Mouse (Mus musculus) G1E-ER4 (cell line): ENCODE results near the gene Atp1b4. TPM values are rescaled to one million over a fixed set of nuclear protein-coding genes. Genes with fewer than 3 reads are reported as not detected.

Experiments
- GATA1 ChIP-seq: IDR thresholded peaks from one replicate; pipeline ENCODE4 v1.8.0; 2012; ENCODE audit warnings: low read length, inconsistent platforms
- polyA plus RNA-seq: library from polyadenylated mRNA; stranded (reverse); fragments of >175 nt; gene quantifications from 2 replicates; pipeline ENCODE4 v1.2.3, GENCODE M21; 2012

The Atp1b4 gene
- polyA plus RNA-seq, result not detected in 2 replicates

DNA sequence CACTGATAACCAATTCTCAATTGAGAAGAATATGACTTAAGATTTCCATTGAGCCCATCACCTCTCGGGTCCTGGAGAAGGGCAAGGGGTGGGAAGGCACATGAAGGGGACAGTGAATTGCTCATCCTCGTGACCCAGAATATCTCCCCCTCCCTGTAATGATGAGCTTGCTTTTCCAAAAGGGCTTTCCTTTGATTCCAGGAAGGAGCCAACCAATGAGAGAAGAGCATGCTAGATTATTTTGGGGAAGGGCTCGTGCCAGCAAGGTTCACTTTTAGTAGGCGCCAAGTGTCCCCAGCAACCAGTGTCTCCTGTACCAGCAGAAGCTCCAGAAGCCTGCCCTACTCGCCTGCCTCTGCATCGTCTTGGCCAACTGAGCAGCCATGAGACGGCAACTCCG, at the start of gene Atp1b4:
Gene Atp1b4, plus strand, starts transcription at position 301 of the 400 bp plus-strand sequence.
- no peak for TF ChIP-seq GATA1

DNA sequence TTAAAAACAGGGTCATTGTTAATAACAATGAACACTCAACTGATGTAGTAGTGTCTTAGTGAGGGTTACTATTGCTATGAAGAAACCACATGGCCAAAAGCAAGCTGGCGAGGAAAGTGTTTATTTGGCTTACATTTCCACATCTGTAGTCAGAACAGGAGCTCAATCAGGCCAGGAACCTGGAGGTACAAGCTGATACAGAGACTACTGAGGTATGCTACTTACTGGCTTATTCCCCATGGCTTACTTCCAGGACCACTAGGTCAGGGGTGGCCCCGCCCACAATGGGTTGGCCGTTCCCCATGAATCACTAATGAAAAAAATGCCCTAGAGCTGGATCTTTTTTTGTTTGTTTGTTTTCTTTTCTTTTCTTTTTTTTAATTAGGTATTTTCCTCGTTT, 7.4 kb upstream of the Atp1b4 start:
- TF ChIP-seq GATA1, result no peak

DNA sequence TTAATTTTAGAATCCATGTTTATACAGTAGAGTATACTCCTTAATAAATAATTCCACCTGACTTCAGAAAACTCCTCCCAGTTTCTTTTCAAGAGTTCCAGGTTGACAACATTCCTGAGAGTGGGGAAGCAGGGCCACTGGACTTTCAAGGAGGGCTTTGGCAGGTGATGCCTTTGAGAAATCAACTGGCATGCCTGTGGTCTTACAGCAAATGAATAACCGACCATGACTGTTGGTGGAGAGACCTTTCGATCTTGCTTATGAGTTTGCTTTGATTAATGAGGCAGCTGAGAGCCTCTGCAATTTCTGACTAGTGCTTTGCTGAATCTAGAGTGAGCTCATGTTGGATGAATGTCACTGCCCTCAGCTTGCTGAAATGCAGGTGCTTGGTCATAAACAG, 4.9 kb upstream of the Atp1b4 start:
- TF ChIP-seq GATA1, result no peak

DNA sequence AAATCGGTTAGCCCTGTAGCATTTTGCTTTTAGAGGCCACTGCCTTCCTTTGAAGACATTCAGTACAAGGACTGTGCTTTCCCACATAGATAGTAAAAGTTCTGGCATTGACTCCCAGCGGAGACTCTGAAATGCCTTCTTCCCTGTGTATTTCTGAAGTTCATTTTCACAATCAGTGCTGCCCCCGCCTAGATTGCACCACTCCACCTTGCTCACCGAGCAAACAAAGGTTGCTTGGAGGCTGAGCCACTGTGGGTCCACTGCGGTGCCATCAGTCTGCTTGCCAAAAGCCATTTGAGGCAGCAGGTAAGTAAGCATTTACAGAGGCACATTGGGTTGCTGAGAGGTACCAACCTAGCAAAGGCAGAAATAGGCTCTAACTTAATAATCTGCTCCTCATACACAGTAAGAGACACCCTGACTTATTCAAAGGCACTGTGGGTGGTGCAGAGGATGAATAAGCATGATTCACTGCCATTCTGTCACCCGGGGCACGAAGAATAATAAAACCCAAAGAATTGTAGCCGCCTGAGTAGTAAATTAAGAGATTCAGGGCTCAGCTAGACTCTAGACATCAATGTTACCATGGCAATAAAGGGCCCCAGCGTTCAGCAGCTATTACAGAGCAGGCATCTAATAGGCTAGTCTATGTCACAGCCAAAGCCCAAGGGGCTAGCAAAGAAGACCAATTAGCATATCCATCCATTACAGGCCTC, 2.9 kb upstream of the Atp1b4 start:
- TF ChIP-seq GATA1, result no peak

DNA sequence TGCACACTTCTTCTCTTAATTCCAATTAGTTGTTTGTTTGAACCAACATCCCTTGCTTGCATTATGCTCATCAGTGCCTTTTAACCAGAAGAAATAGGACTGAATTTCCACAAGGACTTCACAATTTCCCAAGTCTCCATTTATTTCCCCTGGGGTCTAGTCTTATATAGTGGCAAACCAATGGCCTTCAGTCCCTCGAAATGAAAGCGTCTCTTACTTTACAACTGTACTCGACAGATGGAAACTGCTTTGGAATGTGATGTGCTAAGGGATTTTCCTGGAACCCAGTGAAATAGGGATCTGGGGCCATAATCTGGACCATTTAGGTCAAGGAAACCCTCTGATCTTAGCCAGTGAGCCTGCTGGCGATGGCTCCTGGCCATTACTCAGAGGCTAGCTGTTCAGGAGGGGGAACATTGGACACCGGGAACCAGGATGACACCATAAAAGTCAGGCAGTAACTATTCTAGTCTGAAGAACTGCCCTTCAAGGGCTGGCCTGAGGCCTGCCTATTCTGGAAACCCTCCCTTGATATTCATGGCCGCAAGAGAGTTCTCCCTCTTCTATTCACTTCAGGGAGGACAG, 2.3 kb upstream of the Atp1b4 start:
- TF ChIP-seq GATA1, result no peak

DNA sequence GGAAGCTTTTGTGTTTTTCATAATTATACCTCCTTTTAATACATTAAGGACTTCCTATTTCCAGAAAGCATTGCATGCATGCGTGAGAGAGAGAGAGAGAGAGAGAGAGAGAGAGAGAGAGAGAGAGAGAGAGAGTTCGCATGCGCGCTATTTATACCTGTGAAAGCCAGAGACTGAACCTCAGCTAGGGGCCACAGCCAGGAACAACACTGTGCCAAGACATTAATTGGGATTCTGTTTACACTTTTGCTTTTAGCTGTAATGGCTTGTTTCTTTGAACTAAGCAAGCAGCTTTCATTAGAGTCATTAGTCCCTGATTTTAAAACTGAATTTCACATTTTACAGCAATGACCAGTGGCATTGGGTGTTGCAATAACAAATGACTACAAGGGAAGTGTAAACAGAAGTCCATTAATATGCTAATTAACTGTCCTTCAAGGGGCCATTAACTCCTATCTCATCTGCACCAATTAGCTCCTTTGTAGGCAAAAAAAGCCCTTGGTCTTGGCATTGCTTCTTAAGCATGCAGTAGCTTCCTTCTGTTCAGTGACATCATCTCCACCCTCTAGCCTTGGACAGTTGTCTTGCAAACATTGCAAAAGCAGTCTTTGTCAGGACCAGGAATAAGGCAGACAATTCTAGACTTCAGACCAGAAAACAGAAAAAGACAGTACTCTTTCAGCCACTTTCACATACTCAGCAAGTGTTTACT, 14.9 kb downstream of the Atp1b4 start:
- no peak for TF ChIP-seq GATA1

DNA sequence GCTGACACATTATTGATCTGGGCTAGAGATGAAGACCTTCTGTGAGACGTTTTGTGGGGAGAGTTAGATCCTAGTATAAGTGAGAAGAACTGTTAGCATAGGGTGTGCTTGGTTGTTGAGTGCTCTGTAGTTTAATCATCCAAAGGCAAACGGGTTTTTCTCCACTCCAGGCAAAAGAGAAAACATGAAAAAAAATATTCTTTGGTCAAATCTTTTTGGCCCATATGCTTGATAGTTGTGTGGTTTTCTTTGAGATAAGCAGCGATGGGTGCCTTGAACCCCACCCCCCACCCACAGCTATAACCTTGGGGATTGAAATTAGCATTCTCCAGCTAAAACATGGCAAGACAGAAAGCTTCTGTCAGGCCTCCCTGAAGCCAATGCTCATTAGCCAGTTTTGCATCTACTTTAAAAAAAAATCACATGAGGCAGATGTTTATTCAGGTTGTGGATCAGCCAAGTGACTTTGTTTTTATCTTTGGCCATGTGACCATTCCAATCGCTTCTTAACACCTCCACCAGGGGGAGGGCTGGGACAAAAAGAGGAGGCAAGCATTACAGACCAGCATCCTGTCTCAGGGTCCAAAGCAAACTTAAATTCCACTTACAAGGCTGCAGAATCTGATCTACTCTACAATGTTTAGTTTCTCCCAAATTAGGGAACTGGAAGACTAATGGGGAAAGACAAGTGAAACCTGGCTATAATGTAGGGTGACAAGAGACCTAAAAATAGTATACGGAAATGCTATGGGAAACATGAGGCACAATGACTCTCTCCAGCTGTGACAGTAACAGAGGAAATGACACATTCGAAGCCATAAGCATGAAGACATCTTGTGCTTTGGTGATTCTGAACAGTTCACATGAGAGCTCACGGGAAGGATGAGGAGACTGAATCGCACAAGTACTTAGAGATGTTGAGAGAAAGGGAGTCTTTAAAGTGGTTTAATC, 18.6 kb downstream of the Atp1b4 start:
- no peak for TF ChIP-seq GATA1

DNA sequence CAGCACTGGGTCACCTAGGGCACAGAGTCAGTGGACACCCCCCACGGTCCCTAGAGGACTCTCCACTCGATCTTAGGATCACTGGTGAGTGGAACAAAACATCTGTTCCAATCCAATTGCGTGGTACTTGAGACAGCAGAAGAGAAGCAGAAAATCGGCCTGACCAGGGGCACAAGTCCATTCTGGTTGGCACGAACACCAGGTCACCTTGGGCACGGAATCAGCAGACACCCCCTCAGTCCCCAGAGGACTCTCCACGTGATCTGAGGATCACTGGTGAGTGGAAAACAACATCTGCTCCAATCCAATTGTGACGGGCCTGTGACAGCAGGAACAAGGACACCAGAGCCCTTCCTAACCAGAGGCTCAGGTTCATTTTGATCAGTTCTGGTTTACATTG, 46.0 kb downstream of the Atp1b4 start:
- TF ChIP-seq GATA1, result no peak

Other genes starting within 250 kb of the Atp1b4 start
- not detected in 2 replicates for gene Rhox10, start 249.7 kb upstream of the Atp1b4 start, polyA plus RNA-seq
- gene Rhox11, start 231.0 kb upstream of the Atp1b4 start, polyA plus RNA-seq, result not detected in 2 replicates
- not detected in 2 replicates for gene Rhox12, start 205.3 kb upstream of the Atp1b4 start, polyA plus RNA-seq
- not detected in 2 replicates for gene Rhox13, start 195.0 kb upstream of the Atp1b4 start, polyA plus RNA-seq
- gene Zbtb33, start 126.4 kb upstream of the Atp1b4 start, polyA plus RNA-seq, result 1.7 and 2.4 TPM in 2 replicates
- gene Tmem255a, start 63.7 kb upstream of the Atp1b4 start, polyA plus RNA-seq, result not detected in 2 replicates
- gene Lamp2, start 140.3 kb downstream of the Atp1b4 start, polyA plus RNA-seq, result 5.8 and 8.4 TPM in 2 replicates